Mouse (Mus musculus): ENCODE results near the gene Gnb1.

GRCm38 (mm10) chr4:155442808-155443207, 48.4 kb upstream of the Gnb1 start:
- TF ChIP-seq POLR2A (IDR thresholded peaks at IDR 0.05; ENCODE audit: low read depth, low read length), result no peak
- TF ChIP-seq CTCF (IDR thresholded peaks at IDR 0.05; ENCODE audit: extremely low read depth, insufficient read length, insufficient replicate concordance, low read depth, low read length), result no peak
